In the genomic region with DNA sequence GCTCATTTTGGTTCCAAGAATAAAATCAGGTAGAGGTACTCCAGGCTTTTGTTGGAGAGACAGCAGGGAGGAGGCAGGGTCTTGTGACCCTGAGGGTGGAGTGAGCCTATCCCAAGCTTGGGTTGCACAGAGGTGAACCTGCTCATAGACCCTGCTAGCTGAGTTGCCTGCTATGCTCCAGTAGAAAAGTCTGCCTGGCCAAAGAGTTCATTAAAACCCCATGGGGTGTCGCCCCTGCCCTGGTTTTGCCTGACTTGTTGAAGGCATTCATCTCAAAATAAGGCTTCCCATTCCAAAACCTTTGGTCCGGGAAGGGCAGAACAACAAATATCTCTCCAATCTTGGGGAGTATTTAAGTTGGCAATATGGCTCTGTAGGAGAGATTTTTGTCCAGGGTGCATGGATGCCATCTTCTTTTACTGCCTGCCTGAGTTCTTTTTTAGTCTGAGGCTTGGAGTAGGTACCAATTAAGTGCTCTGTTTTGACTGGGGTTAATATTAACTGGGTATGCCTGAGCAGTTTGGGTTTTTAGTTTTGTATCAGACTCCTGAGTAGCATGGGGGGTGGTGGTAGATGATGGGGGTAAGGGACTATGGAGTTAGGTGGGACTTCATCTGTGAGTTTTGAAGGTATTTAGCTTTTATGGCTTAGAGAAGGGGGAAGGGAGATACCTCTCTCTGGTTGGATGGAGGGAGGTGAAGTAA, we compare ENCODE assay signal across 12 mouse cellular contexts.
DNase-seq lines count a peak whose midpoint lies in the region; ATAC-seq and TF ChIP-seq lines count a peak whose summit lies in the region.
"Had no signal": no experiment of that assay in that cellular context is flagged by ENCODE, and none has a peak within 500 bp of the region (broad histone marks: within the 10 kb centered on the region; RNA-seq: fewer than 3 reads in every experiment).

No protein-coding gene starts in this region.

- 0 out of 2 replicates have a peak, but pooled peaks have one; percentile 8 for TF ChIP-seq CTCF in cerebellum, adult 2 months (IDR thresholded peaks at IDR 0.05; ENCODE audit: borderline replicate concordance, insufficient read depth, low read depth, low read length)
- TF ChIP-seq CTCF in liver, postnatal 0 days (IDR thresholded peaks at IDR 0.05; ENCODE audit: low read depth): 0 out of 2 replicates have a peak, but pooled peaks have one; percentile 29

- no peaks in the 10 kb centered on the region for H3K9me3 ChIP-seq in liver, postnatal 0 days (ENCODE audit: low read length)
- H3K9me3 ChIP-seq in kidney, embryonic 15.5 days (replicated peaks): no peaks in the 10 kb centered on the region
- H3K9me3 ChIP-seq: forebrain, embryonic 12.5 days; heart, embryonic 15.5 days; lung, embryonic 15.5 days had no signal

- no peak overlapping the region for H3K27ac ChIP-seq in cerebellum, adult 2 months (ENCODE audit: insufficient read depth, low read length)
- H3K27ac ChIP-seq in liver, postnatal 0 days (ENCODE audit: low read depth): no peak overlapping the region
- 0 out of 2 replicates have a peak overlapping the region, but pooled peaks have one; percentile 48 for H3K27ac ChIP-seq in kidney, embryonic 15.5 days
- H3K27ac ChIP-seq: forebrain, embryonic 12.5 days; heart, embryonic 15.5 days; lung, embryonic 15.5 days had no signal

- 64% methylated on average over 2 of the region's 2 CpGs for WGBS in cerebellum, adult 2 months
- WGBS in liver, postnatal 0 days (ENCODE audit: insufficient replicate concordance): 68% methylated on average over 2 of the region's 2 CpGs
- 55% methylated on average over 2 of the region's 2 CpGs for WGBS in kidney, embryonic 15.5 days

- no peak for TF ChIP-seq POLR2A in cerebellum, adult 2 months (IDR thresholded peaks at IDR 0.05; ENCODE audit: borderline replicate concordance, insufficient read depth, low read length)

- no peak for TF ChIP-seq EP300 in liver, postnatal 0 days (IDR thresholded peaks at IDR 0.05; ENCODE audit: low read depth)

- no peaks in the 10 kb centered on the region for H3K36me3 ChIP-seq in liver, postnatal 0 days (replicated peaks; ENCODE audit: insufficient read depth, low read length)
- no peaks in the 10 kb centered on the region for H3K36me3 ChIP-seq in kidney, embryonic 15.5 days
- H3K36me3 ChIP-seq: forebrain, embryonic 12.5 days; heart, embryonic 15.5 days; lung, embryonic 15.5 days had no signal

- H3K4me1 ChIP-seq in cerebellum, adult 2 months (ENCODE audit: control insufficient read depth, insufficient read depth, low read length): no peaks in the 10 kb centered on the region
- H3K4me1 ChIP-seq in liver, postnatal 0 days (ENCODE audit: insufficient read depth): no peaks in the 10 kb centered on the region
- H3K4me1 ChIP-seq in kidney, embryonic 15.5 days: peaks cover 7% of the 10 kb centered on the region; the same call in 1 of the 2 replicates
- H3K4me1 ChIP-seq: forebrain, embryonic 12.5 days; heart, embryonic 15.5 days; lung, embryonic 15.5 days had no signal

- no peaks in the 10 kb centered on the region for H3K27me3 ChIP-seq in cerebellum, adult 2 months (ENCODE audit: control insufficient read depth, insufficient read depth, low read length)
- H3K27me3 ChIP-seq in liver, postnatal 0 days (ENCODE audit: insufficient read depth, low read length): no peaks in the 10 kb centered on the region
- H3K27me3 ChIP-seq in kidney, embryonic 15.5 days: peaks cover 16% of the 10 kb centered on the region
- H3K27me3 ChIP-seq: heart, embryonic 15.5 days had no signal

- no peak for DNase-seq in cerebellum, adult 2 months
- no peak for DNase-seq in liver, postnatal 0 days
- DNase-seq in liver: no peak
- peak; percentile 3 for DNase-seq in ES-CJ7 (ENCODE audit: low read depth, low spot score)
- no peak for DNase-seq in cerebellum, postnatal 4 days (ENCODE audit: low spot score in 2 of 2)
- DNase-seq: gastrocnemius, postnatal 10 days had no signal

- H3K9ac ChIP-seq in liver, postnatal 0 days (replicated peaks): no peak overlapping the region
- H3K9ac ChIP-seq in kidney, embryonic 15.5 days: no peak overlapping the region
- H3K9ac ChIP-seq: forebrain, embryonic 12.5 days; heart, embryonic 15.5 days; lung, embryonic 15.5 days had no signal

- no peak overlapping the region for H3K4me2 ChIP-seq in liver, postnatal 0 days (ENCODE audit: low read depth, low read length)
- no peak overlapping the region for H3K4me2 ChIP-seq in kidney, embryonic 15.5 days
- H3K4me2 ChIP-seq: forebrain, embryonic 12.5 days; heart, embryonic 15.5 days; lung, embryonic 15.5 days had no signal

- no peak for ATAC-seq in cerebellum, adult (ENCODE audit: insufficient number of reproducible peaks, low FRiP score, low TSS enrichment)
- no peak for ATAC-seq in liver, postnatal 0 days
- ATAC-seq in kidney, embryonic 15.5 days (replicated peaks; ENCODE audit: low FRiP score): peak; percentile 84
- ATAC-seq in inflammation-experienced regulatory T-cells, adult 6 months: no peak

- no peak overlapping the region for H3K4me3 ChIP-seq in cerebellum, adult 2 months (replicated peaks; ENCODE audit: insufficient read depth, low read depth, low read length)
- no peak overlapping the region for H3K4me3 ChIP-seq in liver, postnatal 0 days (ENCODE audit: low read depth, low read length)
- no peak overlapping the region for H3K4me3 ChIP-seq in kidney, embryonic 15.5 days (replicated peaks)
- H3K4me3 ChIP-seq: forebrain, embryonic 12.5 days; heart, embryonic 15.5 days; lung, embryonic 15.5 days had no signal
